In genomic region chr15:28021591-28022209, GRCm38 (mm10) we compare ENCODE assay signal across 7 mouse cellular contexts. TPM values are rescaled to one million over a fixed set of nuclear protein-coding genes. Genes with fewer than 3 reads are reported as not detected.
DNase-seq lines count a peak whose midpoint lies in the region; ATAC-seq and TF ChIP-seq lines count a peak whose summit lies in the region.

No protein-coding gene starts in this region.

- H3K4me2 ChIP-seq in CH12.LX (ENCODE audit: insufficient read depth, low read depth, poor library complexity, severe bottlenecking), result no peak overlapping the region
- H3K4me2 ChIP-seq in heart, embryonic 13.5 days, result peak overlapping the region; percentile 59
- H3K4me2 ChIP-seq in lung, postnatal 0 days (replicated peaks; ENCODE audit: low read depth, low read length), result no peak overlapping the region

- H3K4me1 ChIP-seq in CH12.LX (ENCODE audit: control insufficient read depth in 1 of 2, insufficient read depth in 2 of 2), result peaks cover 0 to 15% of the 10 kb centered on the region in 2 experiments; a peak in 2 of 4 replicates
- peaks cover 63% of the 10 kb centered on the region for H3K4me1 ChIP-seq in heart, embryonic 13.5 days
- peaks cover 28% of the 10 kb centered on the region; the same call in 1 of the 2 replicates for H3K4me1 ChIP-seq in lung, postnatal 0 days (ENCODE audit: insufficient read depth, low read depth, low read length)

- no peak for TF ChIP-seq CTCF in CH12.LX (conservative IDR thresholded peaks at IDR 0.05 in 1 of 2, IDR thresholded peaks at IDR 0.05 in 1 of 2; ENCODE audit: low read depth in 2 of 2, low read length in 2 of 2)
- no peak for TF ChIP-seq CTCF in lung, postnatal 0 days (IDR thresholded peaks at IDR 0.05)

- H3K36me3 ChIP-seq in CH12.LX (replicated peaks in 1 of 2; ENCODE audit: control insufficient read depth in 1 of 2, insufficient read depth in 1 of 2, low read length in 1 of 2), result no peaks in the 10 kb centered on the region
- no peaks in the 10 kb centered on the region for H3K36me3 ChIP-seq in heart, embryonic 13.5 days
- H3K36me3 ChIP-seq in lung, postnatal 0 days (ENCODE audit: insufficient read depth, low read length), result no peaks in the 10 kb centered on the region

- ATAC-seq in heart, embryonic 13.5 days (ENCODE audit: extremely low read depth, insufficient number of reproducible peaks, low FRiP score, low TSS enrichment), result no peak
- no peak for ATAC-seq in lung, postnatal 0 days
- no peak for ATAC-seq in erythroblast, adult 5-6 weeks (replicated peaks; ENCODE audit: low FRiP score, poor library complexity, severe bottlenecking)

- TF ChIP-seq POLR2A in CH12.LX (IDR thresholded peaks at IDR 0.05; ENCODE audit: low read depth, low read length), result no peak

- H3K4me3 ChIP-seq in CH12.LX (replicated peaks in 1 of 3; ENCODE audit: low read depth in 2 of 3, low read length in 2 of 3, poor library complexity in 1 of 3), result no peak overlapping the region
- peak overlapping the region; percentile 23 for H3K4me3 ChIP-seq in heart, embryonic 13.5 days
- no peak overlapping the region for H3K4me3 ChIP-seq in lung, postnatal 0 days (ENCODE audit: low read depth, low read length)

- no peak overlapping the region for H3K27ac ChIP-seq in CH12.LX (ENCODE audit: insufficient read depth, low read depth)
- no peak overlapping the region for H3K27ac ChIP-seq in heart, embryonic 13.5 days (replicated peaks)
- no peak overlapping the region for H3K27ac ChIP-seq in lung, postnatal 0 days (ENCODE audit: low read length)

- no peaks in the 10 kb centered on the region for H3K79me2 ChIP-seq in CH12.LX (replicated peaks; ENCODE audit: control insufficient read depth, extremely low read depth, insufficient read depth, poor library complexity, severe bottlenecking)

- dilution Hi-C loops in CH12.LX (cut with MboI; ENCODE audit: extremely low pct_ligation_motif_present, extremely low pct_unique_long_range_greater_than_20kb, low sequenced_read_pairs), result no loop called here

- no peak overlapping the region for H3K9ac ChIP-seq in CH12.LX (ENCODE audit: insufficient read depth, low read depth)
- H3K9ac ChIP-seq in heart, embryonic 13.5 days, result peak overlapping the region; percentile 45
- H3K9ac ChIP-seq in lung, postnatal 0 days (replicated peaks; ENCODE audit: low read depth), result no peak overlapping the region

- WGBS in heart, embryonic 13.5 days, result 9% methylated on average over 15 of the region's 15 CpGs
- WGBS in lung, postnatal 0 days, result 29% methylated on average over 14 of the region's 15 CpGs

- peak; percentile 43 for DNase-seq in CH12.LX (ENCODE audit: extremely low read depth)
- DNase-seq in T-cell, adult 2 months (ENCODE audit: low spot score), result peak; percentile 39
- peak; percentile 33 for DNase-seq in kidney, postnatal 14 days
- DNase-seq in thymus, postnatal 4 days, result peak; percentile 25
- no peak for DNase-seq in lung, postnatal 0 days (ENCODE audit: low spot score)

- no peaks in the 10 kb centered on the region for H3K27me3 ChIP-seq in CH12.LX (replicated peaks)
- no peaks in the 10 kb centered on the region for H3K27me3 ChIP-seq in heart, embryonic 13.5 days (replicated peaks)
- H3K27me3 ChIP-seq in lung, postnatal 0 days (replicated peaks; ENCODE audit: insufficient read depth, low read length), result no peaks in the 10 kb centered on the region

- no peak for TF ChIP-seq RAD21 in CH12.LX (IDR thresholded peaks at IDR 0.05; ENCODE audit: low read depth, low read length)

- no peak for TF ChIP-seq EP300 in CH12.LX (IDR thresholded peaks at IDR 0.05; ENCODE audit: low read length)
- TF ChIP-seq EP300 in lung, postnatal 0 days (IDR thresholded peaks at IDR 0.05), result no peak

- peaks cover 18% of the 10 kb centered on the region for H3K9me3 ChIP-seq in CH12.LX (replicated peaks; ENCODE audit: low read length)
- H3K9me3 ChIP-seq in heart, embryonic 13.5 days, result no peaks in the 10 kb centered on the region
- no peaks in the 10 kb centered on the region for H3K9me3 ChIP-seq in lung, postnatal 0 days (ENCODE audit: low read length)

- in situ Hi-C loops in CH12.LX (cut with MboI; ENCODE audit: low pct_ligation_motif_present, low pct_unique_long_range_greater_than_20kb, low sequenced_read_pairs), result no loop called here

TF ChIP-seq in CH12.LX, 34 proteins besides CTCF, POLR2A, EP300 and RAD21:
- TF ChIP-seq MAFK (IDR thresholded peaks at IDR 0.05; ENCODE audit: insufficient replicate concordance, low read length) (no peak), BHLHE40 (IDR thresholded peaks at IDR 0.05; ENCODE audit: low read depth, low read length) (peak; percentile 39; the same call in 1 of the 2 replicates)

RNA-seq across cellular contexts. Expression of gene Trio, which starts 3.9 kb away (rescaled TPM):
- total RNA-seq in CH12.LX (2012; rRNA removed) (1.8 and 3.9 TPM in 2 replicates), CH12.LX (2014; rRNA removed) (4.1 and 4.3 TPM in 2 replicates)
- 17.4 and 17.5 TPM in 2 replicates for polyA plus RNA-seq in CH12.LX (2012; ENCODE audit: insufficient read length, low read depth)
- polyA plus RNA-seq in heart, embryonic 13.5 days (2015; fragmentation: Nextera tagmentation; extraction: Ambion mirVana), result 15.7 and 17.5 TPM in 2 replicates
- 15.6 and 18.4 TPM in 2 replicates for polyA plus RNA-seq in lung, postnatal 0 days (2015; fragmentation: Nextera tagmentation; extraction: Ambion mirVana)
- total RNA-seq in erythroblast, adult 5-6 weeks (2015; ENCODE audit: low replicate concordance), result 14.0 and 18.1 TPM in 2 replicates
- total RNA-seq in erythroblast, adult 5-6 weeks (2017; ENCODE audit: low replicate concordance), result 2.4 and 6.2 TPM in 2 replicates
